ENCODE assay signal across 8 mouse cellular contexts in genomic region chr6:72283914-72284313, GRCm38 (mm10). TPM values are rescaled to one million over a fixed set of nuclear protein-coding genes. Genes with fewer than 3 reads are reported as not detected.
DNase-seq lines count a peak whose midpoint lies in the region; ATAC-seq and TF ChIP-seq lines count a peak whose summit lies in the region.
"Had no signal": no experiment of that assay in that cellular context is flagged by ENCODE, and none has a peak within 500 bp of the region (broad histone marks: within the 10 kb centered on the region; RNA-seq: fewer than 3 reads in every experiment).

No protein-coding gene starts in this region.

- peak; percentile 69 for TF ChIP-seq CTCF in kidney, adult 2 months (conservative IDR thresholded peaks at IDR 0.05; ENCODE audit: insufficient read depth, insufficient read length, low read depth, low read length)
- peak; percentile 46 to 75 for TF ChIP-seq CTCF in CH12.LX (conservative IDR thresholded peaks at IDR 0.05 in 1 of 2, IDR thresholded peaks at IDR 0.05 in 1 of 2; ENCODE audit: low read depth in 2 of 2, low read length in 2 of 2)
- TF ChIP-seq CTCF in liver, embryonic 14.5 days (IDR thresholded peaks at IDR 0.05; ENCODE audit: low read depth) = peak; percentile 86

- no peaks in the 10 kb centered on the region for H3K27me3 ChIP-seq in kidney, adult 2 months (replicated peaks; ENCODE audit: control insufficient read depth, insufficient read depth, low read length)
- no peaks in the 10 kb centered on the region for H3K27me3 ChIP-seq in kidney, embryonic 14.5 days (ENCODE audit: control insufficient read depth, insufficient read depth, low read length)
- H3K27me3 ChIP-seq in CH12.LX (replicated peaks) = peaks cover 14% of the 10 kb centered on the region
- no peaks in the 10 kb centered on the region for H3K27me3 ChIP-seq in liver, embryonic 14.5 days (ENCODE audit: control insufficient read depth, insufficient read depth, low read length)

- DNase-seq in kidney, adult 2 months = peak; percentile 45
- DNase-seq in B cell, adult 2 months = peak; percentile 62 to 70
- peak; percentile 42 for DNase-seq in CH12.LX (ENCODE audit: extremely low read depth)
- peak; percentile 65 for DNase-seq in embryo, embryonic 10.5 days (ENCODE audit: low spot score)
- DNase-seq in liver, embryonic 14.5 days (ENCODE audit: low read depth in 3 of 3, low spot score in 3 of 3) = no peak
- DNase-seq in testis, postnatal 10 days (ENCODE audit: low spot score) = peak; percentile 80

- ATAC-seq in kidney, embryonic 14.5 days (ENCODE audit: low FRiP score, low TSS enrichment) = no peak
- no peak for ATAC-seq in liver, embryonic 14.5 days (ENCODE audit: insufficient read depth)

- H3K4me3 ChIP-seq in kidney, adult 2 months (ENCODE audit: insufficient read depth, low read depth, low read length) = no peak overlapping the region
- H3K4me3 ChIP-seq in kidney, embryonic 14.5 days (ENCODE audit: low read length) = no peak overlapping the region
- H3K4me3 ChIP-seq in CH12.LX (replicated peaks in 1 of 3; ENCODE audit: low read depth in 2 of 3, low read length in 2 of 3, poor library complexity in 1 of 3) = no peak overlapping the region
- no peak overlapping the region for H3K4me3 ChIP-seq in liver, embryonic 14.5 days (ENCODE audit: insufficient read depth in 1 of 2, low read depth in 2 of 2, low read length in 2 of 2)
- H3K4me3 ChIP-seq: liver, embryonic 15.5 days had no signal

- H3K4me2 ChIP-seq in kidney, embryonic 14.5 days (replicated peaks; ENCODE audit: low read depth, low read length) = no peak overlapping the region
- no peak overlapping the region for H3K4me2 ChIP-seq in CH12.LX (ENCODE audit: insufficient read depth, low read depth, poor library complexity, severe bottlenecking)
- no peak overlapping the region for H3K4me2 ChIP-seq in liver, embryonic 14.5 days (ENCODE audit: low read depth)
- H3K4me2 ChIP-seq: liver, embryonic 15.5 days had no signal

- in situ Hi-C loops in CH12.LX (cut with MboI; ENCODE audit: low pct_ligation_motif_present, low pct_unique_long_range_greater_than_20kb, low sequenced_read_pairs) = no loop called here

- no peaks in the 10 kb centered on the region; the same call in 1 of the 2 replicates for H3K79me2 ChIP-seq in CH12.LX (replicated peaks; ENCODE audit: control insufficient read depth, extremely low read depth, insufficient read depth, poor library complexity, severe bottlenecking)

- no peaks in the 10 kb centered on the region for H3K4me1 ChIP-seq in kidney, adult 2 months (ENCODE audit: control insufficient read depth, insufficient read depth, low read length)
- no peaks in the 10 kb centered on the region for H3K4me1 ChIP-seq in kidney, embryonic 14.5 days (ENCODE audit: control insufficient read depth, insufficient read depth, low read length)
- peaks cover 0 to under 1% of the 10 kb centered on the region in 2 experiments; a peak in 2 of 4 replicates for H3K4me1 ChIP-seq in CH12.LX (ENCODE audit: control insufficient read depth in 1 of 2, insufficient read depth in 2 of 2)
- H3K4me1 ChIP-seq in liver, embryonic 14.5 days (replicated peaks; ENCODE audit: control insufficient read depth in 2 of 2, insufficient read depth in 2 of 2, low read length in 1 of 2) = peaks cover 24 to 30% of the 10 kb centered on the region in 2 experiments

- no peak for TF ChIP-seq EP300 in CH12.LX (IDR thresholded peaks at IDR 0.05; ENCODE audit: low read length)
- no peak for TF ChIP-seq EP300 in liver, embryonic 14.5 days (IDR thresholded peaks at IDR 0.05; ENCODE audit: low read depth)

- 21% methylated on average over 4 of the region's 4 CpGs for WGBS in kidney, adult 2 months
- 23% methylated on average over 4 of the region's 4 CpGs for WGBS in kidney, embryonic 14.5 days
- 24% methylated on average over 4 of the region's 4 CpGs for WGBS in liver, embryonic 14.5 days (ENCODE audit: insufficient replicate concordance)

- H3K27ac ChIP-seq in kidney, adult 2 months (ENCODE audit: insufficient read depth, low read depth, low read length) = no peak overlapping the region
- no peak overlapping the region for H3K27ac ChIP-seq in kidney, embryonic 14.5 days (ENCODE audit: low read depth, low read length)
- H3K27ac ChIP-seq in CH12.LX (ENCODE audit: insufficient read depth, low read depth) = no peak overlapping the region
- H3K27ac ChIP-seq in liver, embryonic 14.5 days = no peak overlapping the region
- H3K27ac ChIP-seq: liver, embryonic 15.5 days had no signal

- dilution Hi-C loops in CH12.LX (cut with MboI; ENCODE audit: extremely low pct_ligation_motif_present, extremely low pct_unique_long_range_greater_than_20kb, low sequenced_read_pairs) = no loop called here

- no peaks in the 10 kb centered on the region for H3K36me3 ChIP-seq in kidney, adult 2 months (ENCODE audit: control insufficient read depth, insufficient read depth, low read length)
- H3K36me3 ChIP-seq in kidney, embryonic 14.5 days (ENCODE audit: control insufficient read depth, insufficient read depth, low read length) = no peaks in the 10 kb centered on the region
- no peaks in the 10 kb centered on the region for H3K36me3 ChIP-seq in CH12.LX (replicated peaks in 1 of 2; ENCODE audit: control insufficient read depth in 1 of 2, insufficient read depth in 1 of 2, low read length in 1 of 2)
- no peaks in the 10 kb centered on the region for H3K36me3 ChIP-seq in liver, embryonic 14.5 days (replicated peaks; ENCODE audit: control insufficient read depth, insufficient read depth, low read depth)
- H3K36me3 ChIP-seq: liver, embryonic 15.5 days had no signal

- TF ChIP-seq RAD21 in CH12.LX (IDR thresholded peaks at IDR 0.05; ENCODE audit: low read depth, low read length) = peak; percentile 71

- H3K9ac ChIP-seq in kidney, embryonic 14.5 days (ENCODE audit: low read depth, low read length) = no peak overlapping the region
- no peak overlapping the region for H3K9ac ChIP-seq in CH12.LX (ENCODE audit: insufficient read depth, low read depth)
- no peak overlapping the region for H3K9ac ChIP-seq in liver, embryonic 14.5 days (replicated peaks)
- H3K9ac ChIP-seq: liver, embryonic 15.5 days had no signal

- H3K9me3 ChIP-seq in kidney, embryonic 14.5 days (ENCODE audit: control insufficient read depth, low read length) = no peaks in the 10 kb centered on the region
- H3K9me3 ChIP-seq in CH12.LX (replicated peaks; ENCODE audit: low read length) = peaks cover 5% of the 10 kb centered on the region
- no peaks in the 10 kb centered on the region for H3K9me3 ChIP-seq in liver, embryonic 14.5 days (ENCODE audit: control insufficient read depth, low read length)
- H3K9me3 ChIP-seq: liver, embryonic 15.5 days had no signal

- TF ChIP-seq POLR2A in kidney, adult 2 months (IDR thresholded peaks at IDR 0.05; ENCODE audit: low read depth, low read length) = no peak
- TF ChIP-seq POLR2A in CH12.LX (IDR thresholded peaks at IDR 0.05; ENCODE audit: low read depth, low read length) = no peak

TF ChIP-seq in CH12.LX, 34 proteins besides CTCF, POLR2A, EP300 and RAD21:
- TF ChIP-seq TCF12 (IDR thresholded peaks at IDR 0.05; ENCODE audit: low read depth, low read length) = no peak
- no peak for TF ChIP-seq ZKSCAN1 (IDR thresholded peaks at IDR 0.05; ENCODE audit: borderline replicate concordance, low read depth, low read length)
- TF ChIP-seq MEF2A (IDR thresholded peaks at IDR 0.05; ENCODE audit: borderline replicate concordance, low read depth, low read length) = no peak
- peak; percentile 46 for TF ChIP-seq ZNF384 (IDR thresholded peaks at IDR 0.05; ENCODE audit: low read depth, low read length)
- TF ChIP-seq ELF1 (IDR thresholded peaks at IDR 0.05; ENCODE audit: low read depth, low read length) = no peak
- peak; percentile 42 for TF ChIP-seq SMC3 (IDR thresholded peaks at IDR 0.05; ENCODE audit: low read depth, low read length)
- no peak for TF ChIP-seq KAT2A (IDR thresholded peaks at IDR 0.05; ENCODE audit: insufficient replicate concordance, low read length)
- TF ChIP-seq MYC (IDR thresholded peaks at IDR 0.05; ENCODE audit: low read depth, low read length) = peak; percentile 15; the same call in 1 of the 2 replicates
- TF ChIP-seq CHD1 (IDR thresholded peaks at IDR 0.05; ENCODE audit: low read depth, low read length) = no peak
- TF ChIP-seq MAFK (IDR thresholded peaks at IDR 0.05; ENCODE audit: insufficient replicate concordance, low read length) = no peak
- TF ChIP-seq JUN (IDR thresholded peaks at IDR 0.05; ENCODE audit: insufficient read depth, low read depth, low read length) = no peak
- TF ChIP-seq RCOR1 (conservative IDR thresholded peaks at IDR 0.05; ENCODE audit: low read depth, low read length) = no peak
- peak; percentile 48; the same call in 1 of the 2 replicates for TF ChIP-seq MAZ (IDR thresholded peaks at IDR 0.05; ENCODE audit: low read depth, low read length)
- TF ChIP-seq BHLHE40 (IDR thresholded peaks at IDR 0.05; ENCODE audit: low read depth, low read length) = no peak
- no peak for TF ChIP-seq ZMIZ1 (IDR thresholded peaks at IDR 0.05; ENCODE audit: low read depth, low read length)

RNA-seq across cellular contexts. Expression of gene Sftpb, which starts 20.5 kb away (rescaled TPM):
- polyA plus RNA-seq in kidney, adult 2 months (2012; rRNA removed) = not detected in 2 replicates
- not detected in 2 replicates for polyA plus RNA-seq in kidney, embryonic 14.5 days (2014; fragmentation: Nextera tagmentation; extraction: Ambion mirVana)
- total RNA-seq in CH12.LX (2012; rRNA removed) = not detected in 2 replicates
- total RNA-seq in CH12.LX (2014; rRNA removed) = not detected in 2 replicates
- not detected in 2 replicates for polyA plus RNA-seq in CH12.LX (2012; ENCODE audit: insufficient read length, low read depth)
- polyA plus RNA-seq in liver, embryonic 14.5 days (2012; rRNA removed) = not detected in 2 replicates
- not detected in 2 replicates for polyA plus RNA-seq in liver, embryonic 14.5 days (2014; fragmentation: Nextera tagmentation; extraction: Ambion mirVana)
- polyA plus RNA-seq: liver, embryonic 15.5 days had no signal

RNA-seq across cellular contexts. Expression of gene Atoh8, which starts 48.5 kb away (rescaled TPM):
- polyA plus RNA-seq in kidney, adult 2 months (2012; rRNA removed) = 7.7 and 10.1 TPM in 2 replicates
- 13.3 and 14.2 TPM in 2 replicates for polyA plus RNA-seq in kidney, embryonic 14.5 days (2014; fragmentation: Nextera tagmentation; extraction: Ambion mirVana)
- 4.7 and 5.0 TPM in 2 replicates for total RNA-seq in CH12.LX (2012; rRNA removed)
- 0.23 and 0.31 TPM in 2 replicates for total RNA-seq in CH12.LX (2014; rRNA removed)
- polyA plus RNA-seq in CH12.LX (2012; ENCODE audit: insufficient read length, low read depth) = 1.1 and 1.6 TPM in 2 replicates
- 0.40 and 0.48 TPM in 2 replicates for polyA plus RNA-seq in liver, embryonic 14.5 days (2012; rRNA removed)
- 0.29 and 0.53 TPM in 2 replicates for polyA plus RNA-seq in liver, embryonic 14.5 days (2014; fragmentation: Nextera tagmentation; extraction: Ambion mirVana)

Comparison
In these comparisons a context has a peak if more than half of its experiments do, and no peak if none do; other contexts are left out.
1. DNase-seq: peak in kidney, adult 2 months (single experiment), B cell, adult 2 months (2 of 2), CH12.LX (single experiment), embryo, embryonic 10.5 days (single experiment) and testis, postnatal 10 days (single experiment); none in liver, embryonic 14.5 days (0 of 3).
2. Peak in every context shown above with its lines, with median percentiles within 50 percentile points of each other: CTCF ChIP-seq.